Mouse (Mus musculus): Measurements from ENCODE around the gene Camp. TPM values are rescaled to one million over a fixed set of nuclear protein-coding genes. Genes with fewer than 3 reads are reported as not detected.

The Camp gene
- polyA plus RNA-seq, 1 experiment = not detected

- Histone ChIP-seq H3K4me3 (no peak overlapping the region), H3K27me3 (ENCODE audit: control insufficient read depth, insufficient read depth, insufficient read length) (no peaks in the 10 kb centered on the region), H3K36me3 (ENCODE audit: control insufficient read depth, insufficient read depth) (peaks cover 37% of the 10 kb centered on the region), H3ac (ENCODE audit: control insufficient read depth, insufficient read length) (no peak overlapping the region), H3K4me2 (ENCODE audit: low read depth) (no peak overlapping the region), H3K79me2 (ENCODE audit: control insufficient read depth, insufficient read depth) (peaks cover 35% of the 10 kb centered on the region)
- TF ChIP-seq TCF12 (IDR thresholded peaks at IDR 0.05; ENCODE audit: insufficient read depth, poor library complexity, severe bottlenecking) (no peak), SRF (IDR thresholded peaks at IDR 0.05; ENCODE audit: control insufficient read depth, insufficient read length, low read depth) (no peak), MYOD1 (IDR thresholded peaks at IDR 0.05; ENCODE audit: control insufficient read depth in 1 of 3, insufficient read length in 2 of 3, low read depth in 2 of 3) (no peak), MYOG (IDR thresholded peaks at IDR 0.05; ENCODE audit: control insufficient read depth in 1 of 3, insufficient read depth in 1 of 3, insufficient read length in 2 of 3, low read depth in 2 of 3) (no peak), MAX (IDR thresholded peaks at IDR 0.05; ENCODE audit: low read depth) (no peak), POLR2A (IDR thresholded peaks at IDR 0.05; ENCODE audit: insufficient read length, low read depth) (no peak), POLR2AphosphoS2 (IDR thresholded peaks at IDR 0.05; ENCODE audit: insufficient read length, low read depth) (no peak), TCF3 (IDR thresholded peaks at IDR 0.05; ENCODE audit: insufficient read length, low read depth) (no peak), CEBPB (IDR thresholded peaks at IDR 0.05; ENCODE audit: insufficient read depth, poor library complexity, severe bottlenecking) (no peak), USF1 (IDR thresholded peaks at IDR 0.05; ENCODE audit: low read depth) (no peak), REST (IDR thresholded peaks at IDR 0.05; ENCODE audit: insufficient read depth, insufficient read length) (no peak), E2F4 (IDR thresholded peaks at IDR 0.05; ENCODE audit: insufficient read depth) (no peak)
These were observed 29.9 kb upstream of the Camp start for GRCm38 (mm10) chr9:109879305-109879704.

- H3K79me2 ChIP-seq (ENCODE audit: control insufficient read depth, insufficient read depth) = peaks cover 35% of the 10 kb centered on the region
- H3K36me3 ChIP-seq (ENCODE audit: control insufficient read depth, insufficient read depth) = peaks cover 36% of the 10 kb centered on the region
- H3K27me3 ChIP-seq (ENCODE audit: control insufficient read depth, insufficient read depth, insufficient read length) = no peaks in the 10 kb centered on the region
- no peak overlapping the region for H3ac ChIP-seq (ENCODE audit: control insufficient read depth, insufficient read length)
- TF ChIP-seq MYOG (IDR thresholded peaks at IDR 0.05; ENCODE audit: control insufficient read depth in 1 of 3, insufficient read depth in 1 of 3, insufficient read length in 2 of 3, low read depth in 2 of 3) (no peak), MYOD1 (IDR thresholded peaks at IDR 0.05; ENCODE audit: control insufficient read depth in 1 of 3, insufficient read length in 2 of 3, low read depth in 2 of 3) (no peak), SRF (IDR thresholded peaks at IDR 0.05; ENCODE audit: control insufficient read depth, insufficient read length, low read depth) (no peak)
- peak overlapping the region; percentile 90 for H3K4me2 ChIP-seq (ENCODE audit: low read depth)
- peak overlapping the region; percentile 85 for H3K4me3 ChIP-seq
These were observed 28.2 kb upstream of the Camp start for GRCm38 (mm10) chr9:109877666-109878065.

GRCm38 (mm10) chr9:109876756-109877155 is 27.3 kb upstream of the Camp start:
- H3K27me3 ChIP-seq (ENCODE audit: control insufficient read depth, insufficient read depth, insufficient read length) = no peaks in the 10 kb centered on the region
- H3ac ChIP-seq (ENCODE audit: control insufficient read depth, insufficient read length) = peak overlapping the region; percentile 58
- H3K4me2 ChIP-seq (ENCODE audit: low read depth) = peak overlapping the region; percentile 90
- H3K4me3 ChIP-seq = peak overlapping the region; percentile 85
- peaks cover 27% of the 10 kb centered on the region for H3K36me3 ChIP-seq (ENCODE audit: control insufficient read depth, insufficient read depth)
- peaks cover 35% of the 10 kb centered on the region for H3K79me2 ChIP-seq (ENCODE audit: control insufficient read depth, insufficient read depth)
- TF ChIP-seq SRF (IDR thresholded peaks at IDR 0.05; ENCODE audit: control insufficient read depth, insufficient read length, low read depth) = no peak
- no peak for TF ChIP-seq MYOD1 (IDR thresholded peaks at IDR 0.05; ENCODE audit: control insufficient read depth in 1 of 3, insufficient read length in 2 of 3, low read depth in 2 of 3)
- no peak for TF ChIP-seq POLR2A (IDR thresholded peaks at IDR 0.05; ENCODE audit: insufficient read length, low read depth)
- no peak for TF ChIP-seq CEBPB (IDR thresholded peaks at IDR 0.05; ENCODE audit: insufficient read depth, poor library complexity, severe bottlenecking)
- TF ChIP-seq MAX (IDR thresholded peaks at IDR 0.05; ENCODE audit: low read depth) = no peak
- no peak for TF ChIP-seq USF1 (IDR thresholded peaks at IDR 0.05; ENCODE audit: low read depth)
- TF ChIP-seq MYOG (IDR thresholded peaks at IDR 0.05; ENCODE audit: control insufficient read depth in 1 of 3, insufficient read depth in 1 of 3, insufficient read length in 2 of 3, low read depth in 2 of 3) = no peak
- no peak for TF ChIP-seq E2F4 (IDR thresholded peaks at IDR 0.05; ENCODE audit: insufficient read depth)
- no peak for TF ChIP-seq TCF12 (IDR thresholded peaks at IDR 0.05; ENCODE audit: insufficient read depth, poor library complexity, severe bottlenecking)
- TF ChIP-seq POLR2AphosphoS2 (IDR thresholded peaks at IDR 0.05; ENCODE audit: insufficient read length, low read depth) = no peak
- TF ChIP-seq TCF3 (IDR thresholded peaks at IDR 0.05; ENCODE audit: insufficient read length, low read depth) = no peak
- no peak for TF ChIP-seq REST (IDR thresholded peaks at IDR 0.05; ENCODE audit: insufficient read depth, insufficient read length)

DNA sequence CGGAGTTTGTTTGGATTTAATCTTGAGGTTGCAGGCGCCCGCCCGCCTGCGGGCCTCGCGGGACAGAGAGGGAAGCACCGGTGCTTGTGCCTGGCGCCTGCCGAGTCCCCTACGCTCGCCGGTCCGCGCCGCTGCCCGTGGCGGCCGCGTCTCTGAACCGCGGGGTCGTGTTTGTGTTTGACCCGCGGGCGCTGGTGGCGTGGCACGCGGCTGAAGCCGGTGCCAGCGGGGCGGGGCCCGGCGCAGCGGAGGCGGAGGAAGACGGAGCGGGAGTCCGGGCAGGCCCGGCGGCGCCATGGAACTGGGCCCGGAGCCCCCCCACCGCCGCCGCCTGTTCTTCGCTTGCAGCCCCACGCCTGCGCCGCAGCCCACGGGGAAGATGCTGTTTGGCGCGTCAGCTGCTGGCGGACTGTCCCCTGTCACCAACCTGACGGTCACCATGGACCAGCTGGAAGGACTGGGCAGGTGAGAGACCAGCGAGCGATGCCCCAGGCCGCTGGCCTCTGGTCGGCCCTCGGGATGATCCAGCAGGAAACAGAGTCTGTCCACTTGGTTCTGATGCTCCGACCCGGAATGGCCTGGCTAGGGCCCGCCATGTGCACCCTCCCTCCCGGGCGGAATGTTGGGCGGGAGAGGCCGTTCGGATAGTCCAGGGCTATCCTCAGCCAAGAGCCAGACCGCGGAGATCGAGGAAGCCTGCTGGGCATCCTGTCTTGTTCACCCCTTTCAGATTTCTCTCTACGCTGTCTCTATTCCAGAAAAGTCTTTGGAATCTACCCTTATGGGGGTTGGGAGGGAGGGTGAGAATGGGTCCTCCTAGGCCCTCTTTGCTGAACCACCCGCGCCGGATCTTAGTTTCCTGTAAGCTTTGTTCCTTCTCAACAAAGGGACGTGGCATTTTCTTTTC is 26.5 kb upstream of the Camp start:
- Histone ChIP-seq H3ac (ENCODE audit: control insufficient read depth, insufficient read length) (peak overlapping the region; percentile 58), H3K4me3 (peak overlapping the region; percentile 85), H3K27me3 (ENCODE audit: control insufficient read depth, insufficient read depth, insufficient read length) (no peaks in the 10 kb centered on the region), H3K36me3 (ENCODE audit: control insufficient read depth, insufficient read depth) (peaks cover 23% of the 10 kb centered on the region), H3K79me2 (ENCODE audit: control insufficient read depth, insufficient read depth) (peaks cover 35% of the 10 kb centered on the region), H3K4me2 (ENCODE audit: low read depth) (peak overlapping the region; percentile 90)
- TF ChIP-seq SRF (IDR thresholded peaks at IDR 0.05; ENCODE audit: control insufficient read depth, insufficient read length, low read depth) (no peak), POLR2A (IDR thresholded peaks at IDR 0.05; ENCODE audit: insufficient read length, low read depth) (peak; percentile 54), MYOG (IDR thresholded peaks at IDR 0.05; ENCODE audit: control insufficient read depth in 1 of 3, insufficient read depth in 1 of 3, insufficient read length in 2 of 3, low read depth in 2 of 3) (peak in 1 of 3 experiments; percentile 31), REST (IDR thresholded peaks at IDR 0.05; ENCODE audit: insufficient read depth, insufficient read length) (no peak), CEBPB (IDR thresholded peaks at IDR 0.05; ENCODE audit: insufficient read depth, poor library complexity, severe bottlenecking) (no peak), MYOD1 (IDR thresholded peaks at IDR 0.05; ENCODE audit: control insufficient read depth in 1 of 3, insufficient read length in 2 of 3, low read depth in 2 of 3) (peak in 1 of 3 experiments; percentile 40), POLR2AphosphoS2 (IDR thresholded peaks at IDR 0.05; ENCODE audit: insufficient read length, low read depth) (peak; percentile 34), E2F4 (IDR thresholded peaks at IDR 0.05; ENCODE audit: insufficient read depth) (no peak), TCF12 (IDR thresholded peaks at IDR 0.05; ENCODE audit: insufficient read depth, poor library complexity, severe bottlenecking) (no peak), TCF3 (IDR thresholded peaks at IDR 0.05; ENCODE audit: insufficient read length, low read depth) (no peak), USF1 (IDR thresholded peaks at IDR 0.05; ENCODE audit: low read depth) (no peak), MAX (IDR thresholded peaks at IDR 0.05; ENCODE audit: low read depth) (no peak)
